Mouse (Mus musculus) kidney, adult 2 months (tissue): Measurements from ENCODE around the gene Bbs1. TPM values are rescaled to one million over a fixed set of nuclear protein-coding genes. Genes with fewer than 3 reads are reported as not detected.

Source experiments
- DNase-seq: peaks from one replicate; pipeline ENCODE4 v3.0.0; 2021
- H3K27ac ChIP-seq: fragments of 200-500 bp; 2 replicates; pipeline ENCODE4 v1.5.1; 2012; ENCODE audit warnings: low read depth, low read length, control low read depth, inconsistent platforms; ENCODE audit not compliant: insufficient read depth
- H3K27me3 ChIP-seq: fragments of 200-500 bp; replicated peaks from 2 replicates; pipeline ENCODE4 v1.6.1; 2012; ENCODE audit warnings: mild to moderate bottlenecking, moderate library complexity, low read length, inconsistent platforms; ENCODE audit not compliant: control insufficient read depth, insufficient read depth
- H3K36me3 ChIP-seq: fragments of 200-500 bp; 2 replicates; pipeline ENCODE4 v1.6.1; 2012; ENCODE audit warnings: mild to moderate bottlenecking, moderate library complexity, low read length, inconsistent platforms; ENCODE audit not compliant: control insufficient read depth, insufficient read depth
- H3K4me1 ChIP-seq: fragments of 200-500 bp; 2 replicates; pipeline ENCODE4 v1.6.1; 2011; ENCODE audit warnings: low read length; ENCODE audit not compliant: control insufficient read depth, insufficient read depth
- H3K4me3 ChIP-seq: fragments of 200-500 bp; 2 replicates; pipeline ENCODE4 v1.5.1; 2011; ENCODE audit warnings: mild to moderate bottlenecking, low read depth, low read length, control low read depth; ENCODE audit not compliant: insufficient read depth
- CTCF ChIP-seq: fragments of 200-500 bp; conservative IDR thresholded peaks from 2 replicates; pipeline ENCODE4 v1.5.1; 2011; ENCODE audit warnings: low read depth, mild to moderate bottlenecking, control low read depth, low read length, moderate library complexity, mixed read lengths; ENCODE audit not compliant: insufficient read depth, insufficient read length
- POLR2A ChIP-seq: fragments of 200-500 bp; IDR thresholded peaks from one replicate; pipeline ENCODE4 v1.6.1; 2011; ENCODE audit warnings: low read depth, low read length, control low read depth
- WGBS: fragments of 180-500 bp; shearing (Covaris S2); methylation state at CpG from one replicate; pipeline ENCODE4 v1.1.7; 2018; 5-methylcytosine and 5-hydroxymethylcytosine counted together
- polyA plus RNA-seq: library from polyadenylated mRNA; depleted of rRNA; stranded (reverse); fragments of >200 nt; gene quantifications from 2 replicates; pipeline ENCODE4 v1.2.3, GENCODE M21; 2012

The Bbs1 gene
- polyA plus RNA-seq, 1 experiment: 10.6 TPM

DNA sequence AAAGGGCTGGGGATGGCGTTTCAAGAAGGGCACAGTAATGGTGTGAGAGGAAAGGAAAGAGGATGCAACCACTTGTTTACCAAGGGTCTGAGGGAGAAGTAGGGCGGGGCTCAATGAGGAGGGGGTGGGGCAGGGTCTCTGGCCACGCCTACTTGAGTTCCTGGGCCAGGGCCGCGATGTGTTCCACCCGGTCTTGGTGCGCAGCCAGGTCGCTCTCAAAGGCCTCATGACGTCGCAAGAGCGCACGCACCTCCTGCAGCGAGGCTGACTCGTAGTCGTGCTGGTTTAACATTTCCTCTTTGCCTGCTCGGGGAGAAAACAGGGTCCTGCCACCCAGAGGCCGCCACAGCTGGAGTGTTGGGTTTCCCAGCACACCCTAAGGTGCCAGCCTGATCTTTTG is 41.3 kb downstream of the Bbs1 start:
- DNase-seq: peak; percentile 40
- no peak overlapping the region for H3K4me3 ChIP-seq
- 6% methylated on average over 17 of the region's 17 CpGs for WGBS

DNA sequence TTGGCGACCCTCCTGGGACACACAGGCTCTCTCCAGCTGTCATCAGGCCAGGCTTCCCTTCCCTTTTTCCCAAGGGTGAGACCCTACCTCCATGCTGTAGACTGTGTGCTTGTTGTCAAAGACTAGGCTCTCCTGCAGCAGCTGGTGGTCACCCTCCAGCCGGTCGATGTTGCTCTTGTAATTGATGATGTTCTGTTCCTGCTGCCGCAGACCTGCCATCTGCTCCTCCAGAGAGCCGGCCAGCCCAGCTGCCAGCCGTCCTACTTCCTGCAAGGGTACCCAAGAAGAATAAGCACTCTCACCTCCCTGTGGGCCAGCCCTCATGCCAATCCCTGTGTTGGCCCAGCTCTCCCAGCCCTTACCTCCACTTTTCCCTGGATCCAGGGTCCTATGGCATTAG is 43.4 kb downstream of the Bbs1 start:
- WGBS: 59% methylated on average over 6 of the region's 6 CpGs
- TF ChIP-seq CTCF: no peak
- no peak for TF ChIP-seq POLR2A

More for the DNA sequence above, 41.3 kb downstream of the Bbs1 start:
- TF ChIP-seq POLR2A: no peak
- TF ChIP-seq CTCF: no peak
- no peak overlapping the region for H3K27ac ChIP-seq
- H3K27me3 ChIP-seq: no peaks in the 10 kb centered on the region
- H3K4me1 ChIP-seq: no peaks in the 10 kb centered on the region
- no peaks in the 10 kb centered on the region; the same call in 1 of the 2 replicates for H3K36me3 ChIP-seq

DNA sequence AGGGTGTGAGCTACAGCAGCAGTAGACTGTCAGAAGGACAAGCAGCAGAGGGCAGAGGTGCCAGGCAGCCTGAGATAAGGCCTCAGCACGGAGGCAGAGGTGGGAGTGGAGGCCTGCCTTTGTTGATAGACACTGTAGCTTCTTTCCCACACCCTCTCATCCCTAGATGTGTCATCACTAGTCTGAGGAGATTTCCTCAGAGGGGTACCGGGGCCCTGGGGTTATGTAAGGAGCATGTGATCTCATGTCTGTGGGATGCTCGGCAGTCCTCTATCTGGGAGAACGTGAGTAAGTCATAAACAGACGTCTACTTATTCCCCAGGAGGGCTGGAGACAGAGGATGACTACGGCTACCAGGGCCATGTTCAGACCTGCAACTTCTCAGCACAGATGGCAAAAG is 47.3 kb downstream of the Bbs1 start:
- WGBS: 74% methylated on average over 6 of the region's 6 CpGs
- DNase-seq: no peak
- no peaks in the 10 kb centered on the region; the same call in 1 of the 2 replicates for H3K36me3 ChIP-seq
- no peaks in the 10 kb centered on the region for H3K27me3 ChIP-seq
- H3K4me3 ChIP-seq: no peak overlapping the region
- no peak overlapping the region for H3K27ac ChIP-seq
- H3K4me1 ChIP-seq: peaks cover 10% of the 10 kb centered on the region; the same call in 1 of the 2 replicates
- no peak for TF ChIP-seq POLR2A
- no peak for TF ChIP-seq CTCF

More for the DNA sequence above, 43.4 kb downstream of the Bbs1 start:
- Histone ChIP-seq H3K36me3 (no peaks in the 10 kb centered on the region; the same call in 1 of the 2 replicates), H3K27me3 (no peaks in the 10 kb centered on the region), H3K4me3 (no peak overlapping the region), H3K27ac (no peak overlapping the region), H3K4me1 (no peaks in the 10 kb centered on the region)
- no peak for DNase-seq

DNA sequence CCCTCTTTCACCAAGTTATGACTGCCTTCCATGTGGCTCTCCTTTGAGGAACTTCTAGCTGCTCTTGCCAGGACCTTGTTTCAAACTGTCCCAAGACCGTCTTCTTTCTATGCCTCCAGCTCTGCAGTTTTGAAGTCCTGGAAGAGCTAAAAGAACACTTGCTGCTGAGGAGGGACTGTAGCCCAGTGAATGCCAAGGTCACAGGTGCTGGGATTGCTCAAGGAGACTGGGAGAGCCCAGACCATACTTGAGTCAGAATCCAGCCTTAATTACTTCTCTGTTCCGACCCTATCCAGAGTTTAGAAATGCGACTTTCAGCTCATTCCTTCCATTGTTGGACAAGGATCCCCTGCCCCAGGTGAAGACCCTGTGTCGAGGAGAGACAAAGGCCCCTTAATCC is 50.5 kb downstream of the Bbs1 start:
- H3K4me3 ChIP-seq: peak overlapping the region; percentile 71; the same call in 1 of the 2 replicates
- H3K36me3 ChIP-seq: no peaks in the 10 kb centered on the region; the same call in 1 of the 2 replicates
- H3K4me1 ChIP-seq: peaks cover 10% of the 10 kb centered on the region; the same call in 1 of the 2 replicates
- no peak for TF ChIP-seq CTCF
- H3K27ac ChIP-seq: no peak overlapping the region
- no peak for DNase-seq
- 83% methylated on average over 4 of the region's 4 CpGs for WGBS
- no peaks in the 10 kb centered on the region for H3K27me3 ChIP-seq

DNA sequence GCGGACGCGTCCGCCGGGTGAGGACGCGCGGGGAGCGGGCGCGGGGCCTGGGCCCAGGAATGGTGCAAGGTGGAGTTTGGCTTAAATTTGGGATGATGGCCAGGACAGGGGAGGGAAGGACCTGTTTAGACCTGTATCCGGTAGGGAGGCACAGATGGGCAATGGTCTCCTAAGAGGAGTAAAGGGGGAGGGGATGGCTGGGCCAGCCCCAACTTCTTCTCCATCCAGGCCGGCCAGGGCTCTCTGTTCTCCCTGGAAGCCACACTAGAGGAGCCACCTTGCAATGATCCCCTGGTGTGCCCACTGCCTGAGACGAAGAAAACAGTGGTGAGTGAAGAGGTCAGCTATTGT is 51.0 kb downstream of the Bbs1 start:
- 3% methylated on average over 14 of the region's 14 CpGs for WGBS
- Histone ChIP-seq H3K4me1 (peaks cover 10% of the 10 kb centered on the region; the same call in 1 of the 2 replicates), H3K4me3 (peak overlapping the region; percentile 71), H3K27ac (peak overlapping the region; percentile 37), H3K27me3 (no peaks in the 10 kb centered on the region), H3K36me3 (no peaks in the 10 kb centered on the region; the same call in 1 of the 2 replicates)
- TF ChIP-seq CTCF (no peak), POLR2A (no peak)
- no peak for DNase-seq

DNA sequence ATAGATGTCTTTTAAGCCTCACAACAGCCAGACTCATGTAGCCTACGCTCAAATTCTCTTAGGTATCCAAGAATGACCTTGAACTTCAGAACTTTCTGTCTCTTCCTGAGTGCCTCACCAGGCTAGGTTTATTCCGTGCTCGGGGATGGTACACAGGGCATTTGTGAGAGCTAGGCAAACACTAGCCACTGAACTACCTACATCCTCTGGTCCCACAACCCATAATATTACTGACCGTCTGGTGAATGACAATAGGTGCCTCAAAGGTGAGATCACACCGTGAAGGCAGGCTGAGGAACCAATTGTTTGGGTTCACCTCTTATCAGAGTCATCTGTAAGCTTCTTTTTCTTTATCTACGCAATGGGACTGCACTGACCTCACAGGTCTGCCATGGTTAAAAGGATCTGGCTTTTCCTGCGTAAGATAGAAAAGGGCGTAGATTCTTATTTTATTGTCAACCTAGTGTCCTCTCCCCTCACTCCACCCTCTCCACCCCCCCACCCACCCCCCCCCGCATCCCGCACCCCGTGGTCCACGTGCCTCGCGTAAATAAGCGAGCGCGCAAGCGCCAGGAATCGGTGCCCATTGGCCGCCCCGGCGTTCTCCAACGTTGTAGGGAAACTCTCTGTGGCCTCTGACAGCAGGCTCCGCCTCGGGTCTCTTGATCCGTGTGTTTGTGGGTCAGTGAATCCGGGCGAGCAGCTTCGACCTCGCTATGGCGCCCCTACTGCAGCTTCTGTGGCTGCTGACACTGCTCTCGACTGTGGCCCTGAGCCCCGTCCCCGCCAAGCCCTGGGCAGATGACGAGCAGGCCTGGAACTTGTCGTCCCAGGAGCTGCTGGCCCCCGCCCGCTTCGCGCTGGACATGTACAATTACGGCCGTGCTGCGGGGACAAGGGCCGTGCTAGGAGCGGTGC is 51.6 kb downstream of the Bbs1 start, which contains the start of gene Ctsf:
TSS of gene Ctsf (plus strand) at position 579 of the 918 bp plus-strand sequence.
- H3K27ac ChIP-seq: peak within 1 kb of the TSS; percentile 37
- H3K4me1 ChIP-seq: peaks cover 10% of the 10 kb centered on the region; the same call in 1 of the 2 replicates
- peak within 1 kb of the TSS; percentile 71 for H3K4me3 ChIP-seq
- H3K36me3 ChIP-seq: no peaks in the 10 kb centered on the region
- peak; percentile 97 for DNase-seq
- H3K27me3 ChIP-seq: no peaks in the 10 kb centered on the region
- peak; percentile 36 for TF ChIP-seq POLR2A
- TF ChIP-seq CTCF: no peak
- WGBS: 3% methylated on average over 45 of the region's 45 CpGs

DNA sequence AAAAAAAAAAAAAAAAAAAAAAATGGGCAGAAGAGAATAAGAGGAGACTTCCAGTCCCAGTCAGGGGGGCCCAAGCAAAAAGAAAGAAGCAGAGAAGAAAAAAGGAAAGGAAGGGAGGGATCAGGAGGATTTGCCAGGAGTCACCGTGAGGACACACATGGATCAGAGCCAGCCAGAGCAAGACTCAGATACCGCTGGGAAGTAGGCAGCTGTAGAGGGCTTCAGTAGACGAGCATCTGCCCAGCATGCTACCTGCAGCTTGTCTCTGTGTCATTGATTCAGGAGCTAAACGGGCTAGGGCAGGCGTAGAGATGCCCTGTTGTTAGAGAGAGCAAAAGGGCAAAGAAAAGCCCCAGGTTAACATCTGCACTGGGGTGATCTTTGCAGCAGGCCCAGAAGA is 56.1 kb downstream of the Bbs1 start:
- peaks cover 4% of the 10 kb centered on the region; the same call in 1 of the 2 replicates for H3K4me1 ChIP-seq
- TF ChIP-seq CTCF (no peak), POLR2A (no peak)
- no peaks in the 10 kb centered on the region for H3K36me3 ChIP-seq
- no peak overlapping the region for H3K4me3 ChIP-seq
- whole genome bisulfite sequencing: 59% methylated on average over 5 of the region's 5 CpGs
- no peak overlapping the region for H3K27ac ChIP-seq
- DNase-seq: no peak
- H3K27me3 ChIP-seq: no peaks in the 10 kb centered on the region
